Mouse (Mus musculus): ENCODE results near the gene Mrps18a. TPM values are rescaled to one million over a fixed set of nuclear protein-coding genes. Genes with fewer than 3 reads are reported as not detected.
A peak's percentile ranks its signal among the peaks of the same experiment; 100 is the strongest.

Gene Mrps18a
- polyA plus RNA-seq (2014; fragmentation: Nextera tagmentation; extraction: Ambion mirVana), result 141 and 143 TPM in 2 replicates

- ATAC-seq (replicated peaks; ENCODE audit: low FRiP score) (peak; percentile 93), DNase-seq (ENCODE audit: low spot score) (peak; percentile 84)
- peak within 1 kb of the TSS; percentile 95 for H3K4me3 ChIP-seq (ENCODE audit: low read depth, low read length)
- peak within 1 kb of the TSS; percentile 69 for H3K27ac ChIP-seq (ENCODE audit: low read depth, low read length)
- H3K9me3 ChIP-seq (ENCODE audit: control insufficient read depth, low read length), result no peaks in the 10 kb centered on the region
- no peaks in the 10 kb centered on the region for H3K36me3 ChIP-seq (ENCODE audit: control insufficient read depth, insufficient read depth, low read length)
- H3K4me2 ChIP-seq, result peak within 1 kb of the TSS; percentile 94
- H3K27me3 ChIP-seq (replicated peaks; ENCODE audit: control insufficient read depth, insufficient read depth, low read length), result no peaks in the 10 kb centered on the region; the same call in 1 of the 2 replicates
- WGBS, result 6% methylated on average over 38 of the region's 38 CpGs
- H3K9ac ChIP-seq (ENCODE audit: low read depth, low read length), result peak within 1 kb of the TSS; percentile 84
- no peaks in the 10 kb centered on the region; the same call in 1 of the 2 replicates for H3K4me1 ChIP-seq (replicated peaks; ENCODE audit: control insufficient read depth, insufficient read depth, low read length)
These were observed at the start of gene Mrps18a for GRCm38 (mm10) chr17:46110402-46111289. Gene Mrps18a, plus strand, starts transcription at chr17:46110986.

- DNase-seq (ENCODE audit: low spot score) (peak; percentile 53), ATAC-seq (replicated peaks; ENCODE audit: low FRiP score) (peak; percentile 53; the same call in 1 of the 2 replicates)
- no peaks in the 10 kb centered on the region for H3K27me3 ChIP-seq (replicated peaks; ENCODE audit: control insufficient read depth, insufficient read depth, low read length)
- H3K4me3 ChIP-seq (ENCODE audit: low read depth, low read length), result no peak overlapping the region
- no peaks in the 10 kb centered on the region for H3K36me3 ChIP-seq (ENCODE audit: control insufficient read depth, insufficient read depth, low read length)
- H3K4me1 ChIP-seq (replicated peaks; ENCODE audit: control insufficient read depth, insufficient read depth, low read length), result peaks cover 9% of the 10 kb centered on the region
- no peak overlapping the region; the same call in 1 of the 2 replicates for H3K9ac ChIP-seq (ENCODE audit: low read depth, low read length)
- H3K27ac ChIP-seq (ENCODE audit: low read depth, low read length), result no peak overlapping the region
- 28% methylated on average over 10 of the region's 10 CpGs for WGBS
- H3K9me3 ChIP-seq (ENCODE audit: control insufficient read depth, low read length), result no peaks in the 10 kb centered on the region
- 0 out of 2 replicates have a peak overlapping the region, but pooled peaks have one; percentile 5 for H3K4me2 ChIP-seq
These were observed 47.4 kb upstream of the Mrps18a start for GRCm38 (mm10) chr17:46063283-46063973.

GRCm38 (mm10) chr17:46063974-46064312 is 46.8 kb upstream of the Mrps18a start:
- peaks cover 9% of the 10 kb centered on the region for H3K4me1 ChIP-seq (replicated peaks; ENCODE audit: control insufficient read depth, insufficient read depth, low read length)
- DNase-seq (ENCODE audit: low spot score), result no peak
- H3K27me3 ChIP-seq (replicated peaks; ENCODE audit: control insufficient read depth, insufficient read depth, low read length), result no peaks in the 10 kb centered on the region
- no peak for ATAC-seq (replicated peaks; ENCODE audit: low FRiP score)
- no peak overlapping the region for H3K9ac ChIP-seq (ENCODE audit: low read depth, low read length)
- no peak overlapping the region for H3K27ac ChIP-seq (ENCODE audit: low read depth, low read length)
- 53% methylated on average over 6 of the region's 6 CpGs for WGBS
- no peaks in the 10 kb centered on the region for H3K36me3 ChIP-seq (ENCODE audit: control insufficient read depth, insufficient read depth, low read length)
- no peak overlapping the region for H3K4me2 ChIP-seq
- no peaks in the 10 kb centered on the region for H3K9me3 ChIP-seq (ENCODE audit: control insufficient read depth, low read length)
- no peak overlapping the region for H3K4me3 ChIP-seq (ENCODE audit: low read depth, low read length)

- Histone ChIP-seq H3K27ac (ENCODE audit: low read depth, low read length) (no peak overlapping the region), H3K27me3 (replicated peaks; ENCODE audit: control insufficient read depth, insufficient read depth, low read length) (no peaks in the 10 kb centered on the region), H3K4me3 (ENCODE audit: low read depth, low read length) (no peak overlapping the region), H3K4me1 (replicated peaks; ENCODE audit: control insufficient read depth, insufficient read depth, low read length) (peaks cover 15% of the 10 kb centered on the region), H3K36me3 (ENCODE audit: control insufficient read depth, insufficient read depth, low read length) (no peaks in the 10 kb centered on the region), H3K9me3 (ENCODE audit: control insufficient read depth, low read length) (no peaks in the 10 kb centered on the region), H3K4me2 (no peak overlapping the region), H3K9ac (ENCODE audit: low read depth, low read length) (no peak overlapping the region)
- no peak for ATAC-seq (replicated peaks; ENCODE audit: low FRiP score)
- no peak for DNase-seq (ENCODE audit: low spot score)
- 67% methylated on average over 9 of the region's 9 CpGs for WGBS
These were observed 40.7 kb upstream of the Mrps18a start for GRCm38 (mm10) chr17:46070046-46070445.

- no peaks in the 10 kb centered on the region for H3K27me3 ChIP-seq (replicated peaks; ENCODE audit: control insufficient read depth, insufficient read depth, low read length)
- H3K9me3 ChIP-seq (ENCODE audit: control insufficient read depth, low read length), result no peaks in the 10 kb centered on the region
- H3K27ac ChIP-seq (ENCODE audit: low read depth, low read length), result no peak overlapping the region
- no peaks in the 10 kb centered on the region for H3K36me3 ChIP-seq (ENCODE audit: control insufficient read depth, insufficient read depth, low read length)
- no peak overlapping the region for H3K4me3 ChIP-seq (ENCODE audit: low read depth, low read length)
- ATAC-seq (replicated peaks; ENCODE audit: low FRiP score) (no peak), DNase-seq (ENCODE audit: low spot score) (no peak)
- no peak overlapping the region for H3K9ac ChIP-seq (ENCODE audit: low read depth, low read length)
- no peak overlapping the region for H3K4me2 ChIP-seq
- WGBS, result 76% methylated on average over 3 of the region's 3 CpGs
- H3K4me1 ChIP-seq (replicated peaks; ENCODE audit: control insufficient read depth, insufficient read depth, low read length), result peaks cover 15% of the 10 kb centered on the region
These were observed 39.3 kb upstream of the Mrps18a start for GRCm38 (mm10) chr17:46071531-46071930.

- peak overlapping the region; percentile 62 for H3K4me2 ChIP-seq
- 0 out of 2 replicates have a peak overlapping the region, but pooled peaks have one; percentile 26 for H3K27ac ChIP-seq (ENCODE audit: low read depth, low read length)
- WGBS, result 19% methylated on average over 23 of the region's 23 CpGs
- no peaks in the 10 kb centered on the region for H3K36me3 ChIP-seq (ENCODE audit: control insufficient read depth, insufficient read depth, low read length)
- DNase-seq (ENCODE audit: low spot score) (peak; percentile 82), ATAC-seq (replicated peaks; ENCODE audit: low FRiP score) (peak; percentile 74)
- no peaks in the 10 kb centered on the region for H3K27me3 ChIP-seq (replicated peaks; ENCODE audit: control insufficient read depth, insufficient read depth, low read length)
- no peaks in the 10 kb centered on the region for H3K9me3 ChIP-seq (ENCODE audit: control insufficient read depth, low read length)
- H3K4me3 ChIP-seq (ENCODE audit: low read depth, low read length), result peak overlapping the region; percentile 25
- peak overlapping the region; percentile 46; the same call in 1 of the 2 replicates for H3K9ac ChIP-seq (ENCODE audit: low read depth, low read length)
- peaks cover 15% of the 10 kb centered on the region for H3K4me1 ChIP-seq (replicated peaks; ENCODE audit: control insufficient read depth, insufficient read depth, low read length)
These were observed 37.0 kb upstream of the Mrps18a start for GRCm38 (mm10) chr17:46073730-46074301.

- Histone ChIP-seq H3K4me2 (peak overlapping the region; percentile 62), H3K9ac (ENCODE audit: low read depth, low read length) (no peak overlapping the region), H3K4me1 (replicated peaks; ENCODE audit: control insufficient read depth, insufficient read depth, low read length) (peaks cover 15% of the 10 kb centered on the region), H3K27me3 (replicated peaks; ENCODE audit: control insufficient read depth, insufficient read depth, low read length) (no peaks in the 10 kb centered on the region), H3K4me3 (ENCODE audit: low read depth, low read length) (peak overlapping the region; percentile 25; the same call in 1 of the 2 replicates), H3K9me3 (ENCODE audit: control insufficient read depth, low read length) (peaks cover 3% of the 10 kb centered on the region), H3K27ac (ENCODE audit: low read depth, low read length) (no peak overlapping the region), H3K36me3 (ENCODE audit: control insufficient read depth, insufficient read depth, low read length) (no peaks in the 10 kb centered on the region)
- no peak for ATAC-seq (replicated peaks; ENCODE audit: low FRiP score)
- DNase-seq (ENCODE audit: low spot score), result no peak
- WGBS, result 41% methylated on average over 7 of the region's 7 CpGs
These were observed 36.2 kb upstream of the Mrps18a start for GRCm38 (mm10) chr17:46074398-46075115.

GRCm38 (mm10) chr17:46075116-46075485 is 35.7 kb upstream of the Mrps18a start:
- no peak overlapping the region for H3K27ac ChIP-seq (ENCODE audit: low read depth, low read length)
- H3K4me3 ChIP-seq (ENCODE audit: low read depth, low read length), result no peak overlapping the region
- peak; percentile 52 for DNase-seq (ENCODE audit: low spot score)
- H3K4me2 ChIP-seq, result no peak overlapping the region
- WGBS, result 35% methylated on average over 3 of the region's 3 CpGs
- H3K4me1 ChIP-seq (replicated peaks; ENCODE audit: control insufficient read depth, insufficient read depth, low read length), result peaks cover 15% of the 10 kb centered on the region
- H3K36me3 ChIP-seq (ENCODE audit: control insufficient read depth, insufficient read depth, low read length), result no peaks in the 10 kb centered on the region
- peak; percentile 48 for ATAC-seq (replicated peaks; ENCODE audit: low FRiP score)
- H3K9ac ChIP-seq (ENCODE audit: low read depth, low read length), result no peak overlapping the region
- no peaks in the 10 kb centered on the region for H3K27me3 ChIP-seq (replicated peaks; ENCODE audit: control insufficient read depth, insufficient read depth, low read length)
- peaks cover 3% of the 10 kb centered on the region for H3K9me3 ChIP-seq (ENCODE audit: control insufficient read depth, low read length)
